Mouse (Mus musculus): ENCODE measurements around the gene Tsga10ip. TPM values are rescaled to one million over a fixed set of nuclear protein-coding genes. Genes with fewer than 3 reads are reported as not detected.

Gene Tsga10ip
- not detected for polyA plus RNA-seq (2014; fragmentation: Illumina TruSeq; extraction: RNeasy Lipid Tissue Mini Kit (QIAGEN cat#74804); ENCODE audit: low read depth, low replicate concordance)

GRCm38 (mm10) chr19:5402293-5402692 lies at the start of gene Tsga10ip:
Gene Tsga10ip (minus strand): TSS chr19:5402526.

GRCm38 (mm10) chr19:5447515-5448353 lies 45.4 kb upstream of the Tsga10ip start, which contains the start of gene Fosl1:
Gene Fosl1 (plus strand): TSS chr19:5447547.

GRCm38 (mm10) chr19:5424782-5425741 lies 22.7 kb upstream of the Tsga10ip start, which contains the start of the genes Drap1 and AI837181:
Gene Drap1 (minus strand): TSS chr19:5424979.
Gene AI837181 (plus strand): TSS chr19:5425144.

GRCm38 (mm10) chr19:5388588-5389242 lies 13.6 kb downstream of the Tsga10ip start, which contains the start of gene Sart1:
Gene Sart1 (minus strand): TSS chr19:5388703.

GRCm38 (mm10) chr19:5367053-5367359 lies 35.3 kb downstream of the Tsga10ip start, which contains the start of gene Banf1:
Gene Banf1 (minus strand): TSS chr19:5367168.

GRCm38 (mm10) chr19:5366175-5367052 lies 35.9 kb downstream of the Tsga10ip start, which contains the start of gene Eif1ad:
Gene Eif1ad (plus strand): TSS chr19:5366741.

GRCm38 (mm10) chr19:5349502-5349873 lies 52.8 kb downstream of the Tsga10ip start, which contains the start of gene Cst6:
Gene Cst6 (minus strand): TSS chr19:5349574.

Other genes starting within 250 kb of the Tsga10ip start
- gene Pacs1, start 129.4 kb downstream of the Tsga10ip start, polyA plus RNA-seq (2014; fragmentation: Illumina TruSeq; extraction: RNeasy Lipid Tissue Mini Kit (QIAGEN cat#74804); ENCODE audit: low read depth, low replicate concordance) = 19.3 TPM
- 111 TPM for gene Sf3b2, start 107.1 kb downstream of the Tsga10ip start, polyA plus RNA-seq (2014; fragmentation: Illumina TruSeq; extraction: RNeasy Lipid Tissue Mini Kit (QIAGEN cat#74804); ENCODE audit: low read depth, low replicate concordance)
- 16.3 TPM for gene Gal3st3, start 104.2 kb downstream of the Tsga10ip start, polyA plus RNA-seq (2014; fragmentation: Illumina TruSeq; extraction: RNeasy Lipid Tissue Mini Kit (QIAGEN cat#74804); ENCODE audit: low read depth, low replicate concordance)
- not detected for gene Catsper1, start 66.8 kb downstream of the Tsga10ip start, polyA plus RNA-seq (2014; fragmentation: Illumina TruSeq; extraction: RNeasy Lipid Tissue Mini Kit (QIAGEN cat#74804); ENCODE audit: low read depth, low replicate concordance)
- gene Cst6, start 53.0 kb downstream of the Tsga10ip start, polyA plus RNA-seq (2014; fragmentation: Illumina TruSeq; extraction: RNeasy Lipid Tissue Mini Kit (QIAGEN cat#74804); ENCODE audit: low read depth, low replicate concordance) = 5.7 TPM
- 23.0 TPM for gene Eif1ad, start 35.8 kb downstream of the Tsga10ip start, polyA plus RNA-seq (2014; fragmentation: Illumina TruSeq; extraction: RNeasy Lipid Tissue Mini Kit (QIAGEN cat#74804); ENCODE audit: low read depth, low replicate concordance)
- gene Banf1, start 35.4 kb downstream of the Tsga10ip start, polyA plus RNA-seq (2014; fragmentation: Illumina TruSeq; extraction: RNeasy Lipid Tissue Mini Kit (QIAGEN cat#74804); ENCODE audit: low read depth, low replicate concordance) = 122 TPM
- 43.7 TPM for gene Sart1, start 13.8 kb downstream of the Tsga10ip start, polyA plus RNA-seq (2014; fragmentation: Illumina TruSeq; extraction: RNeasy Lipid Tissue Mini Kit (QIAGEN cat#74804); ENCODE audit: low read depth, low replicate concordance)
- 391 TPM for gene Drap1, start 22.5 kb upstream of the Tsga10ip start, polyA plus RNA-seq (2014; fragmentation: Illumina TruSeq; extraction: RNeasy Lipid Tissue Mini Kit (QIAGEN cat#74804); ENCODE audit: low read depth, low replicate concordance)
- gene AI837181, start 22.6 kb upstream of the Tsga10ip start, polyA plus RNA-seq (2014; fragmentation: Illumina TruSeq; extraction: RNeasy Lipid Tissue Mini Kit (QIAGEN cat#74804); ENCODE audit: low read depth, low replicate concordance) = 33.9 TPM
- gene Fosl1, start 45.0 kb upstream of the Tsga10ip start, polyA plus RNA-seq (2014; fragmentation: Illumina TruSeq; extraction: RNeasy Lipid Tissue Mini Kit (QIAGEN cat#74804); ENCODE audit: low read depth, low replicate concordance) = not detected
- gene Ccdc85b, start 55.4 kb upstream of the Tsga10ip start, polyA plus RNA-seq (2014; fragmentation: Illumina TruSeq; extraction: RNeasy Lipid Tissue Mini Kit (QIAGEN cat#74804); ENCODE audit: low read depth, low replicate concordance) = 6.9 TPM
- 44.4 TPM for gene Fibp, start 58.1 kb upstream of the Tsga10ip start, polyA plus RNA-seq (2014; fragmentation: Illumina TruSeq; extraction: RNeasy Lipid Tissue Mini Kit (QIAGEN cat#74804); ENCODE audit: low read depth, low replicate concordance)
- not detected for gene Ctsw, start 66.0 kb upstream of the Tsga10ip start, polyA plus RNA-seq (2014; fragmentation: Illumina TruSeq; extraction: RNeasy Lipid Tissue Mini Kit (QIAGEN cat#74804); ENCODE audit: low read depth, low replicate concordance)
- gene Efemp2, start 71.4 kb upstream of the Tsga10ip start, polyA plus RNA-seq (2014; fragmentation: Illumina TruSeq; extraction: RNeasy Lipid Tissue Mini Kit (QIAGEN cat#74804); ENCODE audit: low read depth, low replicate concordance) = 14.6 TPM
- 33.4 TPM for gene Mus81, start 85.9 kb upstream of the Tsga10ip start, polyA plus RNA-seq (2014; fragmentation: Illumina TruSeq; extraction: RNeasy Lipid Tissue Mini Kit (QIAGEN cat#74804); ENCODE audit: low read depth, low replicate concordance)
- 173 TPM for gene Cfl1, start 87.9 kb upstream of the Tsga10ip start, polyA plus RNA-seq (2014; fragmentation: Illumina TruSeq; extraction: RNeasy Lipid Tissue Mini Kit (QIAGEN cat#74804); ENCODE audit: low read depth, low replicate concordance)
- 1.8 TPM for gene 1700020D05Rik, start 101.3 kb upstream of the Tsga10ip start, polyA plus RNA-seq (2014; fragmentation: Illumina TruSeq; extraction: RNeasy Lipid Tissue Mini Kit (QIAGEN cat#74804); ENCODE audit: low read depth, low replicate concordance)
- gene Snx32, start 108.0 kb upstream of the Tsga10ip start, polyA plus RNA-seq (2014; fragmentation: Illumina TruSeq; extraction: RNeasy Lipid Tissue Mini Kit (QIAGEN cat#74804); ENCODE audit: low read depth, low replicate concordance) = 10.1 TPM
- gene Ovol1, start 158.1 kb upstream of the Tsga10ip start, polyA plus RNA-seq (2014; fragmentation: Illumina TruSeq; extraction: RNeasy Lipid Tissue Mini Kit (QIAGEN cat#74804); ENCODE audit: low read depth, low replicate concordance) = not detected
- 1.9 TPM for gene Ap5b1, start 165.5 kb upstream of the Tsga10ip start, polyA plus RNA-seq (2014; fragmentation: Illumina TruSeq; extraction: RNeasy Lipid Tissue Mini Kit (QIAGEN cat#74804); ENCODE audit: low read depth, low replicate concordance)
- gene Rnaseh2c, start 199.3 kb upstream of the Tsga10ip start, polyA plus RNA-seq (2014; fragmentation: Illumina TruSeq; extraction: RNeasy Lipid Tissue Mini Kit (QIAGEN cat#74804); ENCODE audit: low read depth, low replicate concordance) = 28.9 TPM
- gene Kat5, start 207.7 kb upstream of the Tsga10ip start, polyA plus RNA-seq (2014; fragmentation: Illumina TruSeq; extraction: RNeasy Lipid Tissue Mini Kit (QIAGEN cat#74804); ENCODE audit: low read depth, low replicate concordance) = 30.9 TPM
- 30.4 TPM for gene Rela, start 235.0 kb upstream of the Tsga10ip start, polyA plus RNA-seq (2014; fragmentation: Illumina TruSeq; extraction: RNeasy Lipid Tissue Mini Kit (QIAGEN cat#74804); ENCODE audit: low read depth, low replicate concordance)